Mouse (Mus musculus) myocyte (in vitro differentiated cells): ENCODE data around the gene Dcaf8.
"Not testable (repeated sequence)": the region's sequence is repeated elsewhere in the genome, so short reads cannot be mapped to it uniquely, and the experiment has no call there.

Experiments
- E2F4 ChIP-seq: IDR thresholded peaks from one replicate; pipeline ENCODE4 v1.6.1; 2011; ENCODE audit warnings: mild to moderate bottlenecking, control low read depth, moderate library complexity; ENCODE audit not compliant: insufficient read depth
- MAX ChIP-seq: IDR thresholded peaks from one replicate; pipeline ENCODE4 v1.6.1; 2011; ENCODE audit warnings: low read depth, mild to moderate bottlenecking, control low read depth
- MYOD1 ChIP-seq, 3 experiments: IDR thresholded peaks; one replicate each; pipeline ENCODE4 v1.6.1; 2011; ENCODE audit warnings: control low read depth in 2 of 3, low read depth in 2 of 3, mild to moderate bottlenecking in 2 of 3, moderate library complexity in 1 of 3; ENCODE audit not compliant: insufficient read length in 2 of 3, control insufficient read depth in 1 of 3
- POLR2A ChIP-seq: IDR thresholded peaks from one replicate; pipeline ENCODE4 v1.6.1; 2011; ENCODE audit warnings: low read depth, mild to moderate bottlenecking, control low read depth, moderate library complexity; ENCODE audit not compliant: insufficient read length
- POLR2AphosphoS2 ChIP-seq: IDR thresholded peaks from one replicate; pipeline ENCODE4 v1.6.1; 2011; ENCODE audit warnings: low read depth, control low read depth; ENCODE audit not compliant: insufficient read length
- USF1 ChIP-seq: IDR thresholded peaks from one replicate; pipeline ENCODE4 v1.6.1; 2011; ENCODE audit warnings: low read depth, mild to moderate bottlenecking, control low read depth, moderate library complexity

DNA sequence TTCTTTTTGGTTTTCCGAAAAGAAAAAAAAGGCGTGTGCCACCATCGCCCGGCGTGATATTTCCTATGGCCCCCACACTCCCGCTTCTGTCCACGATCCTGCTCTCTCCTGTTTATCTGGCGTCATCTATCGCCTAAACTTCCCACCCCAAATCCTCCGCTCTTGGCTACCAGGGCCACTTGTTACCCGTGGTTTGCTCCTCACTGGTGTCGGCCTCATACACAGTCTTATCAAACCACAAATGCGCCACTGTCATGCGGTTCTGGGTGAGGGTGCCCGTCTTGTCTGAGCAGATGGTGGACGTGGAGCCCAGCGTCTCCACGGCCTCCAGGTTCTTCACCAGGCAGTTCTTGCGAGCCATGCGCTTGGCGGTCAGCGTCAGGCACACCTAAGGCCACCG, 96.8 kb downstream of the Dcaf8 start:
- TF ChIP-seq USF1; POLR2A; MAX; MYOD1 (IDR thresholded peaks at IDR 0.05; ENCODE audit: control insufficient read depth in 1 of 3, insufficient read length in 2 of 3, low read depth in 2 of 3); E2F4; POLR2AphosphoS2: not testable (repeated sequence)
